Mouse (Mus musculus) MN1 (cell line): ENCODE data around the gene Apol9a.
"Not testable (repeated sequence)": the region's sequence is repeated elsewhere in the genome, so short reads cannot be mapped to it uniquely, and the experiment has no call there.

Source experiments
- DNase-seq: peaks from one replicate; pipeline ENCODE4 v3.0.0-alpha.2; 2016; ENCODE audit warnings: low spot score

The Apol9a gene

DNA sequence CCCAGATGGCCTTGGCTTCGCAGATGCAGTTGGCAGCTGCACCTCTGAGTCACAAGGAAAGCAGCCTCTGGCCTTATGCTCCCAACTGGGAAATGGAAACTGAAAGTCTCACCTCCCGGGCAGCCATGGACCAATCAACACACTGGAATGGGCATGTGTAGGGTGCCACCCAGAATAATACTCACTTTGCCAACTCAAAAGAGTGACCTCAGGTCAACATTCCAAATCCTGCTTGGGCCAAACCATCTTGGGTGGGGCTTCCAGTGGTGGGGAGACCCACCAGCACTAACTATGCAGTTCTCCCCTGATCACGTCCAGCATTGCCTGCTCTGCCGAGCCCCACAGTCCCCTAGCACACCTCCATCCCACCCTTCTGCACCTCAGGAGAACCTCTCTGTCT, at the start of gene Apol9a:
Gene Apol9a, minus strand, starts transcription at position 101 of the 400 bp plus-strand sequence.
- DNase-seq, result not testable (repeated sequence)

GRCm38 (mm10) chr15:77449927-77450326, 39.0 kb upstream of the Apol9a start:
- not testable (repeated sequence) for DNase-seq

DNA sequence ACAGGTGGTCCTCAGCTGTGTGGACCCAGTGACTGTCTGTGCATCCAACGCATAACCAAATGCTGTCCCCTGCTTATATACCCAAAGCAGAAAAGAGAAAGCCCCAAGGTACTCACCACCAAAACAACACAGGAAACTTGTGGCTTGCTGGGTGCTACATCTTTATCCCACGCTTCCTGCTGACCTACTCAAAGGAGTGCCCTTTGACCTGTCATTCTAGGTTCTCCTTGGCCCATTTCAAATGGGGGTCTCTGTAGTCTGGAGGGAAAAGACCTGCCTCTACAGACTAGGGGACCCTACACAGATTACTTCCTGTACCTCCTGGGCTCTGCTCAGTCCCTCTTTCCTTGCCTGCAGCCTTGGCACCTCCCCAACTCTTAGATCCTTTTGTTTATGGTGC, 36.5 kb upstream of the Apol9a start, which contains the start of gene Apol7b:
Gene Apol7b, minus strand, starts transcription at position 101 of the 400 bp plus-strand sequence.
- not testable (repeated sequence) for DNase-seq

DNA sequence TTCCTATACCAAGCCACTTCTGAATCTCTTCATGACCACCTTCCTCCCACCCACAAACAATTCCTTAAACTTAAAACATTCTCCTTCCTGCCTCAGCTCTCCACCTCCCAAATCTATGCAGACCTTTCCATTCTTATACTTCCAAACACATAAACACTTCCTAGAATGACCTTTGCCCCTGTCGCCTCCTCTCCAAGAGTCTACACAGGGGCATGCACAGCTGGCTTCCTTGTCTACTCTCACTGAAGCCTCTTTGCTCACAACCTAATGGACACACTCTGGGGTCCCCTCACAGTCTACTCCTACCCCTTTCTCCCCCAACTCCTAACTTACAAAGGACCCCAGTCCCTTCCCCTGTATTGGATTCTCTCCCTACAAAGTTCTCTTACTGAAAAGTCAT, 34.7 kb upstream of the Apol9a start:
- not testable (repeated sequence) for DNase-seq

DNA sequence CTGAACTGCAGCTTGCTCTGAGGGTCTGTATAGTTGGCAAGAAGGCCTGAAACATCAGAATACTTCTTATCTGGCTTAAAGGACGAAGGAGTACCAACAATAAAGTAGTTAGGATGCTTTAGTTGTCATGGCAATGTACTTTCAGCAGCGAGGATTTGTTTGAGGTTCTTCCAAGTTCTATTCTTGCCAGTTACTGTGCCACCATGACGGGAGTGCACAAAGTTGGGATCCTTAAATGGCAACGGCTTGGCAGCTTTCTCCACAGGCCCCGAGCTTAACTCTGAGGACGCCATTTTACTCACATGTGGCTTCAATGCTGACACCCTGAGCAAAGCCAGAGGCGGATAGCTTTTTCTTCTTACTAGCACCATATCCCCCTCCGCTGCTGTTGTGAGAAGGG, 33.8 kb upstream of the Apol9a start:
- DNase-seq, result peak; percentile 7

- DNase-seq, result not testable (repeated sequence)
Observed at GRCm38 (mm10) chr15:77428690-77429448, 17.9 kb upstream of the Apol9a start.

GRCm38 (mm10) chr15:77422925-77423324, 12.0 kb upstream of the Apol9a start:
- DNase-seq, result not testable (repeated sequence)

DNA sequence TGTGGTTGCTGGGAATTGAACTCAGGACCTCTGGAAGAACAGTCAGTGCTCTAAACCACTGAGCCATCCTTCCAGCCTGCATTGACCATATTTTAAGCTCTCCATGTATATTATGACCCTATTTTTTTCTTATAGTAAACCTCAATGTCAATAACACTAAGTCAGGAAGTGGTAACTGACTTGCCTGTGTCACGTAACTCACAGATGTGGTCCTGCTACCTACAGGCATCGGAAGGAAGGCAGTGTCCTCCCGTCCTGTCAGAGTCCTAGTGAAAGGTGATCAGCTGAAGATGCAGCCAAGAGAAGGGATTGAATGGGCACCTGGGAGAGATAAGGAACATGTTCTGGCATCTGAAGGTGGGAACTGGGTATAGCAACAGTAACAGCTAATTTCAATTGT, 8.7 kb upstream of the Apol9a start:
- not testable (repeated sequence) for DNase-seq

- not testable (repeated sequence) for DNase-seq
Observed at GRCm38 (mm10) chr15:77416655-77417333, 5.9 kb upstream of the Apol9a start.

GRCm38 (mm10) chr15:77415653-77416052, 4.7 kb upstream of the Apol9a start:
- not testable (repeated sequence) for DNase-seq

DNA sequence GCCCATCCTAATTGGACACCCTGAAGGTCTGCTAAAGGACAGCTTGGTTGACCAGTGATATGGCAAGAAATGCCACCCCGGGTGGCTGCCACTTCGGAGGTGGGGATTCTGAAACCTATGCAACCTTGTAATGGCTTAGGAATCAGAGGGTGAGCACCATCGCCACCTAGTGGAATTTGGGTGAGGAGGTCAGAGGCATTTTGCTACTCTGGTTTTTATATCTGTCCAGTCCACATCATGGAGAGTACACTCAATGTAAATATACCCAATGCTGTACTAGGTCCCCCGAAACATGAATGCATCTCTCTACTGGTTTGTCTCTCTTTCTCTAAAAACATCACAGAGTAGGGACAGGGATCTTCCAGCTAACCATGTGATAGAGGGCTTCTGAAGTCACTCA, 1.8 kb upstream of the Apol9a start:
- DNase-seq, result peak; percentile 42

DNA sequence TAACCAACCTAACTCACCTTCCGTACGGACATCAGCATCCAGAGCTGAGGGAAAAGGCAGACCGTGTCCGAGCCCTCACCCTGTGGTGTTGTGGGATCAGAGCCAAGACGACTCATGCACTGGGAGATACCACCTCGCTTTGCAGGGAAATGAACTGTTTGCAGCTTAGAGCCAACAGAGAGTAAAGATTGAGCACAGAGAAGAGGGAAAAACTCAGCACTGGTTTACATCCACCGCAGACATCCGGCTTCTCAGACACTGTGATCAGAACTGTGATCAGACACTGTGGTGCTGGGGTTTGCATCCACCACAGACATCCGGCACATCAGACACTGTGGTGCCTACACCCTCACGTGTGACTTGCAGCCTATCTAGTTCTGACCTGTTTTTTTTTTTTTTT, 4.6 kb downstream of the Apol9a start:
- DNase-seq, result peak; percentile 49

GRCm38 (mm10) chr15:77399027-77399426, 11.9 kb downstream of the Apol9a start, which contains the start of gene Apol7a:
TSS of gene Apol7a (minus strand) at chr15:77399110.
- peak; percentile 49 for DNase-seq

DNA sequence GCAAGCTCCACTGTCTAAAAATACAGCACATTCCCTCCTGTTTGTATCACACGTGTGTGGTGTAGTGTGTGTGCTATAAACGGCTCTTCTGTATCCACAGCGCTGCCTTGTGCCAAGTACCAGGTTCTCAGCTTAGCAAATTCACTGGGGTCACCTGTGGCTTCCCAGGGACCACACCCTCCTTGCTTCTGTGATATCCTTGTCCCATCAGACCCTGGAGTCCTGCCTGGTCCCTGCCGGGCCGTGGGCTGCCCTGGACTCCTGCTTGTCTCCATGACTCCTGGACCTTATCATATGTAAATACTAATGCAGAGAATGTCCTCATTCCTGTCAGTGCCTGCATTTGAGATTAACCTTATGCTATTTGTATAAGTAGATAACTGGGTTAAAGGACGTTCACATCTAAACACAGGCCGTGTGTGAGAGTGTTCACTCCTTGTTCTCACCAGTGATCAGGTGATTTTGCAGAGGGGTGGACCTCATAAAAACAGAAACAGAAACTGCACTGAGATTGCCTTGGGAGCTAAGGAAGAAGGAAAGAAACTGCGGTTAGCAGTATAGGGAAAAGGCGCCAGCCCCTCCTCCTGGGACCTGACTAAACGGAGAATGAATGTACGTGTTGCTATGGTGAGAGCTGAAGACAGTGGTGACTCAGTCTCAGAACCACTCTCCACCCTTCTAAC, 13.3 kb downstream of the Apol9a start:
- peak; percentile 74 for DNase-seq

DNA sequence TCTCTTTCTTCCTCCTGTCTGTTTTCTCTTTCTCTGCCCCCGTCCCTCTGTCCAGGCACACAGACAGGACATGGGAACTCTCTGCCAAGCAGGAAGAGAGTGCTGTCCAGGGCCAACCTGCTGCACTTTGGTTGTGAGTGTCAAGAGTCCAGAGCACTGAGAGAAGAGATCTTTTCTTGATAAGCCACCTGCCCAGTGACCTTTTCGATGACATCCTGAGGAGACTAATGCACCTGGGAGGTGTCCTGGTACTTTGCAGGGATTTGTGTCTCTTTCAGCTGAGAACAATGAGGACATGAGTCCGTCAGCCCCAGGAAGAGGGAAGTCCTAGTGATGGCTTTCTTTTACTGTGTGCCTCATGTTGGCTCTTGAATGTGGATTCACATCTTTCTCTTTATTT, 17.1 kb downstream of the Apol9a start:
- DNase-seq, result not testable (repeated sequence)

DNA sequence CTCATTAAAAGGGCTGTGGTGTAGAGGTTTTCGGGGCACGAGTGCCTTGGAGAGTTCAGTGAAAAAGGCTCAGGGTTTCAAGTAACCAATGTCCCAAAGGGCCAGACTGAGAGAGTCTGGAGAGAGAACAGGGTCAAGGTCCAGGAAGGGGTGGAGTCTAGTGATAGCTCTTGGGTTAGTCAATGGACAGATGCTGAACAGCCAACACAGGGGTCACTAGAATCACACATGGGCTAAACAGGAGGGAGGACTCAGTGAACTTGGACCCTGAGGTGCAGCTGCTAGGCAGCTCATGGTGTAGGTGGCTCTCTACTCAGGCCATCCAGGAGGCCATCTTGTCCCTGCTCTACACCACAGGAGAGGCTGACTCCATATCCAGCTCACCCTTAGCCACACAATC, 23.5 kb downstream of the Apol9a start:
- DNase-seq, result no peak

GRCm38 (mm10) chr15:77384340-77385030, 26.4 kb downstream of the Apol9a start:
- DNase-seq, result no peak

DNA sequence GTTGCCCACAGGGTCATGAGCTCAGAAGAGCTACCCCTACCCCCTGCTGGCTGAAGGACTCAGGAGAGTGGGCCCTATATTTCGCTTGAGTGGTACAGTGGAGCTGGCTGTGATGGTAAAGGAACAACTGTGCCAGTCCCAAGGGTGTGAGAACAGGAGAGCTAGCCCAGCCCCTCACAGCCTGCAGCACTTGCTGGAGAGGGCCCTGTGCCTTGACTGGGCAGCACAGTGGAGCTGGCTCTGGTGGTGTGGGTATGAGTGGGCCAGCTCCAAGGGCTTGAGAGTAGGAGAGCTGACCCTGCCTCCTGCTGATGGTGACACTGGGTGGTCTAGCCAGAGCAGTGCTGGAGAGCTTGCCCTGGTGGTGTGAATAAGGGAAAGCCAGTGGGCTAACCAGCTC, 28.1 kb downstream of the Apol9a start:
- DNase-seq, result no peak

GRCm38 (mm10) chr15:77382271-77382850, 28.6 kb downstream of the Apol9a start:
- no peak for DNase-seq

DNA sequence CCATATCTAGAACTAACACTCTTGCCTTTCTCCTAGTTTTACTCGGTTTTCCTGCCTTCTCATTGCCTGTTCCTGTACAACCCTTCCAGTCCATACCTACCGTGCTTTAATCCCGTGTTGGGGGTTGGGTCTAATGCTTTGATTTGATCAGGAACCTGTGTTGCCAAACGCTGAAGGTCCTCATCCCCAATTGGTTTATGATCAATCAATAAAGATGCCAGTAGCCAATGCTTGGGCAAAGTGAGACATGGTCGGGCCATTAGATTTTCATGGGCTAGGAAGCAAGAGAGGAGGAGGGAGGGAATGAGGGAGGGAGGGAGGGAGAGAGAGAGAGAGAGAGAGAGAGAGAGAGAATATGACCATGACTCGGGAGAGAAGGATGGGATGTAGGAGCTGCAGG, 29.5 kb downstream of the Apol9a start:
- no peak for DNase-seq

DNA sequence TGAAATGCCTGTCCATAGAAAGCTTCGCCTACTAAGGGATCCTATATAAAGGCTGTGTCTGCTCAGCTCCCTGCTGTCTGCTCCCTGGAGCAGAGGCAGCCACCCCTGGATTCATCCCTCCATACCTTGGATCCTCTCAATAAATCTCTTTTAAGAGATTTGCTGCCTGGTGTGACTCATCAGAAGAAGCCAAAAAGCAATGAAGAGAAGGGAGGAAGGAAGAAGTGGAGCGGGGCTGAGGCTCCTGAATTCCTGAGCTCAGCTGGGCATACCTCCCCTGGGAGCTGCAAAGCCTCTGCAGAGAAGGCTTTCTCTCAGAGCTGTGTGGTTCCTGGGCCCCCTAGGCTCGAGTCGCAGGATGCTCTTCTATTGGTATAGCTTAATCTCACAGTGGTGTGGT, 31.0 kb downstream of the Apol9a start:
- no peak for DNase-seq

DNA sequence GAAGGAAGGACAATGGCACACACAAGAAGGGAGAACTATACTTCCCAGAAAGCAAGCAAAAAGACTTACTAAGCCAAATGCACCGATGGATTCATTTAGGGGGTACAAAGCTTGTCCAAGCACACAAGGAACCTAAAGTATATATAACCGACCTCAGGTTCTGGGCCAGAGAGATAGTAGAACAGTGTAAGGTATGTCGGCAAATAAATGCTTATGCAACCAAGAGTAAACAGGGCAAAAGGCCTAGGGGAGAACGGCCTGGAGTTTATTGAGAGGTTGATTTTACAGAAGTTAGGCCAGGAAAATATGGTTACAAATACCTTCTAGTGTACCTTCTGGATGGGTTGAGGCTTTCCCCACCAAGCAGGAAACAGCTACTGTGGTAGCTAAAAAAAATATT, 33.5 kb downstream of the Apol9a start:
- DNase-seq, result no peak
